Mouse (Mus musculus) v-Abl transformed pro-B cells (cell line): Measurements from ENCODE around the gene Galt.

ENCODE experiments used
- in situ Hi-C, 2 experiments: fragments of 400-800 bp; cut with MboI; formaldehyde crosslinking; loops; one replicate each; pipeline ENCODE4 v1.15.1; 2025; ENCODE audit not compliant: unreplicated experiment in 2 of 2

Galt gene

GRCm38 (mm10) chr4:41754797-41755337, at the start of gene Galt:
Gene Galt, plus strand, starts transcription at chr4:41755228.
- in situ Hi-C loops: loop anchor here (5.0 to 10.0 kb wide), 2 partner anchors 1190 to 1207 kb away; partner anchors contain the start of gene Dnajb5 (in 1 of the 2)

- in situ Hi-C loops: loop anchor here (5.0 to 25.0 kb wide), 4 partner anchors 139 to 994 kb away; partner anchors contain the start of genes Aptx (in 1 of the 2), Dnaic1 (in 1 of the 2), Dnaja1 (in 1 of the 2) and Fam219a (in 1 of the 2)
Observed at GRCm38 (mm10) chr4:41705922-41706754, 48.9 kb upstream of the Galt start.

GRCm38 (mm10) chr4:41707011-41707535, 48.0 kb upstream of the Galt start:
- in situ Hi-C loops: loop anchor here (5.0 to 25.0 kb wide), 4 partner anchors 140 to 995 kb away; partner anchors contain the start of genes Aptx (in 1 of the 2), Dnaic1 (in 1 of the 2), Dnaja1 (in 1 of the 2) and Fam219a (in 1 of the 2)

GRCm38 (mm10) chr4:41708192-41708745, 46.8 kb upstream of the Galt start:
- in situ Hi-C loops: loop anchor here (5.0 to 25.0 kb wide), 4 partner anchors 141 to 996 kb away; partner anchors contain the start of genes Aptx (in 1 of the 2), Dnaic1 (in 1 of the 2), Dnaja1 (in 1 of the 2) and Fam219a (in 1 of the 2)

- in situ Hi-C loops: loop anchor here (5.0 to 25.0 kb wide), 2 partner anchors 243 to 998 kb away; partner anchors contain the start of genes Nudt2 (in 2 of the 2), Aptx (in 1 of the 2) and Dnaja1 (in 1 of the 2)
Observed at GRCm38 (mm10) chr4:41710229-41710628, 44.8 kb upstream of the Galt start.

GRCm38 (mm10) chr4:41711705-41712375, 43.2 kb upstream of the Galt start:
- in situ Hi-C loops: loop anchor here (5.0 to 25.0 kb wide), 2 partner anchors 245 to 1000 kb away; partner anchors contain the start of genes Nudt2 (in 2 of the 2), Aptx (in 1 of the 2) and Dnaja1 (in 1 of the 2)

GRCm38 (mm10) chr4:41712421-41713196, 42.4 kb upstream of the Galt start:
- in situ Hi-C loops: loop anchor here (5.0 to 25.0 kb wide), 2 partner anchors 245 to 1000 kb away; partner anchors contain the start of genes Nudt2 (in 2 of the 2), Aptx (in 1 of the 2) and Dnaja1 (in 1 of the 2)

- in situ Hi-C loops: loop anchor here (5.0 to 25.0 kb wide), 2 partner anchors 246 to 1001 kb away; partner anchors contain the start of genes Nudt2 (in 2 of the 2), Aptx (in 1 of the 2) and Dnaja1 (in 1 of the 2)
Observed at GRCm38 (mm10) chr4:41713197-41714067, 41.6 kb upstream of the Galt start, which contains the start of gene Rpp25l. Gene Rpp25l, minus strand, starts transcription at chr4:41713534.

GRCm38 (mm10) chr4:41714276-41714675, 40.8 kb upstream of the Galt start:
- in situ Hi-C loops: loop anchor here (5.0 to 25.0 kb wide), 2 partner anchors 247 to 1002 kb away; partner anchors contain the start of genes Nudt2 (in 2 of the 2), Aptx (in 1 of the 2) and Dnaja1 (in 1 of the 2)

GRCm38 (mm10) chr4:41715082-41715481, 39.9 kb upstream of the Galt start:
- in situ Hi-C loops: loop anchor here in 1 of 2 experiments (25.0 kb wide), 1 partner anchor 1003 kb away; the partner anchor contains the start of genes Aptx and Dnaja1

- in situ Hi-C loops: loop anchor here in 1 of 2 experiments (25.0 kb wide), 1 partner anchor 1003 kb away; the partner anchor contains the start of genes Aptx and Dnaja1
Observed at GRCm38 (mm10) chr4:41715596-41715995, 39.4 kb upstream of the Galt start.

GRCm38 (mm10) chr4:41716834-41717233, 38.2 kb upstream of the Galt start:
- in situ Hi-C loops: loop anchor here in 1 of 2 experiments (25.0 kb wide), 1 partner anchor 1005 kb away; the partner anchor contains the start of genes Aptx and Dnaja1

GRCm38 (mm10) chr4:41722918-41723351, 32.1 kb upstream of the Galt start, which contains the start of gene Dctn3:
Gene Dctn3, minus strand, starts transcription at chr4:41723170.
- in situ Hi-C loops: loop anchor here in 1 of 2 experiments (25.0 kb wide), 1 partner anchor 1011 kb away; the partner anchor contains the start of genes Aptx and Dnaja1

GRCm38 (mm10) chr4:41726826-41727621, 28.0 kb upstream of the Galt start:
- in situ Hi-C loops: loop anchor here in 1 of 2 experiments (25.0 kb wide), 1 partner anchor 1015 kb away; the partner anchor contains the start of genes Aptx and Dnaja1

- in situ Hi-C loops: loop anchor here in 1 of 2 experiments (25.0 kb wide), 1 partner anchor 1019 kb away; the partner anchor contains the start of genes Aptx and Dnaja1
Observed at GRCm38 (mm10) chr4:41731052-41731765, 23.8 kb upstream of the Galt start, which contains the start of gene Arid3c. Gene Arid3c, minus strand, starts transcription at chr4:41731142.
